Mouse (Mus musculus) cortical plate, adult 2 months (tissue): ENCODE measurements around the gene Ier3.

Source experiments
- CTCF ChIP-seq: fragments of 200-500 bp; IDR thresholded peaks from 2 replicates; pipeline ENCODE4 v1.5.1; 2011; ENCODE audit warnings: mild to moderate bottlenecking, control low read depth, low read length; ENCODE audit not compliant: insufficient read depth; ENCODE audit errors: extremely low read depth
- POLR2A ChIP-seq: fragments of 200-500 bp; IDR thresholded peaks from 2 replicates; pipeline ENCODE4 v1.6.1; 2011; ENCODE audit warnings: mild to moderate bottlenecking, low read length, control low read depth; ENCODE audit not compliant: insufficient read depth; ENCODE audit errors: extremely low read depth

- TF ChIP-seq CTCF (no peak), POLR2A (no peak)
These were observed 41.8 kb upstream of the Ier3 start for GRCm38 (mm10) chr17:35779466-35780205.
